Mouse (Mus musculus): Measurements from ENCODE around the gene Lrrc71.

Lrrc71 gene

DNA sequence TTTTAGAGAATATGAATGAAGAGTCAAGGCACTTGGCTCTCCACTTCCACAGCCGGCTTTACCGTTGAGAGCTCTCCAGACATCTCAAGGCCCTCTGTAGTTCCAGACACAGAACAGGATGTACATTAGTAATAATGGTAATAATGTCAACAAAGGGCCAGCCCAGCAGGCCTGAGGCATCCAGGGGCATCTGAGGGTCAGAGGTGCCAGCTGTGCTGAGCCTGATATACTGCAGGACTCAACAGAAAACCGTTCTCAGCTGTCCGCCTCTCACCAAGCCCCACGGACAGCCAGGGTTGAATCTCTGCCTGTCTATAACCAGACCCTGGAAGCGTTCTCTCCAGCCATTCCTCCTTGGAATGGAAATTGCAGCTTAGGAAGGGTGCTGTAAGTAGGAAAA, 23.9 kb downstream of the Lrrc71 start:
- DNase-seq (ENCODE audit: low spot score), result no peak

GRCm38 (mm10) chr3:87718525-87718924, 29.9 kb downstream of the Lrrc71 start:
- DNase-seq (ENCODE audit: low spot score), result no peak

All from retina, embryonic 14.5 days (tissue).